Mouse (Mus musculus): Measurements from ENCODE around the gene Dpysl4.

DNA sequence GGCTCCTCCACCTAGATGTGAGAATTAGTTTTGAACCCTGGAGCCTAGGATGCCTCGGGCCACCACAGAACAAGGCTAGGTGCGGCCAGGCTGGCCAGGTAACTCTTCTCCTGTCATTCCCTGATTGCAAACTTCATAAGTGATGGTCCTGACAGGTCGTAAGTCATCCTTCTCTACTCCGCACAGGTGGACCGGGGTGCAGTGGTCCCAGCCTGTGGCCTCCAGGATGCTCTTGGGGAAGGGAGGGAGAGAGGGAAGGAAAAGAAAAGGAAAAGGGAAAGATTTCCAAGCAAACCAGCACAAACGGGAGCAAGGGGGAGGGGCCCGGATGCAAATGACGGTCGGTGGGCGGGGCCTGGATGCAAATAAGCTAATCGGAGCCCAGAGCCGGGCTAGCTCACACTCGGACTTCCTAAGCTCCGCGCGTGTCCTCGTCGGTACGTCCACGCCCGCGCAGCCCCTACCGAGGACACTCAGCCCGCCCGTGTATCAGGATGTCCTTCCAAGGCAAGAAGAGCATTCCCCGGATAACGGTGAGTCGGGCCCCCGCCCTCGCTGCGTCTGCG lies at the start of gene Dpysl4:
- no peak for TF ChIP-seq CTCF (conservative IDR thresholded peaks at IDR 0.05; ENCODE audit: low read length)
- TF ChIP-seq NANOG (IDR thresholded peaks at IDR 0.05; ENCODE audit: borderline replicate concordance, low read length): no peak
- no peak for TF ChIP-seq POU5F1 (IDR thresholded peaks at IDR 0.05; ENCODE audit: borderline replicate concordance, low read length)

Data from E14TG2a.4 (cell line).